Mouse (Mus musculus): Measurements from ENCODE around the gene Zfp414. TPM values are rescaled to one million over a fixed set of nuclear protein-coding genes. Genes with fewer than 3 reads are reported as not detected.

Zfp414 gene
- polyA plus RNA-seq, 1 experiment from 2014 or later = 111 TPM

DNA sequence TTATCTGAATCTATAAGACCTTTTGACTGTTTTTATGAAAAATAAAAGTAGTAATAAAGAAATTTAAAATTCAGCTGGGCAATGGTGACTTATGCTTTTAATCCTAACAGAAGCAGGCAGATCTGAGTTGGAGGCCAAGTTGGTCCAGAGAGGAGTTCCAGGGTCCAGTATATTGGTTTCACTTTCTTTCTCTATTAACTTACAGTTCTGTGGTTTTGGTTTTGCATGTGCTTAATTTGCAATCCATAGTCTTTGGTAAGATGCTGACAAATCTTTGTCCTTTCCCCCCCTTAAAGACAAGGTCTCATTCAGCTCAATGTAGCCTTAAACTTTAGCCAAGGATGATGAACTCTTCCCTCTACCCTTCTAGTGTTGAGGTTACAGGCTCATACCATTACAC, 49.9 kb downstream of the Zfp414 start:
- Histone ChIP-seq H3K4me3 (ENCODE audit: low read depth, low read length) (no peak overlapping the region), H3K36me3 (ENCODE audit: control insufficient read depth, insufficient read depth, low read length) (peaks cover 11% of the 10 kb centered on the region; the same call in 1 of the 2 replicates), H3K27me3 (ENCODE audit: control insufficient read depth, insufficient read depth, low read length) (no peaks in the 10 kb centered on the region), H3K9ac (replicated peaks; ENCODE audit: low read depth, low read length) (no peak overlapping the region), H3K4me1 (ENCODE audit: control insufficient read depth, insufficient read depth, low read length) (peaks cover 24% of the 10 kb centered on the region), H3K9me3 (ENCODE audit: control insufficient read depth, low read length) (no peaks in the 10 kb centered on the region), H3K27ac (ENCODE audit: low read depth, low read length) (no peak overlapping the region), H3K4me2 (ENCODE audit: low read depth, low read length) (no peak overlapping the region)
- ATAC-seq (ENCODE audit: low read depth) = no peak

Other genes with a start within 250 kb of the Zfp414 start
- 14.4 and 15.9 TPM in 2 replicates for gene Zfp101, start 234.4 kb upstream of the Zfp414 start, polyA plus RNA-seq (2014; fragmentation: Nextera tagmentation; extraction: Ambion mirVana)
- not detected in 2 replicates for gene Actl9, start 196.2 kb upstream of the Zfp414 start, polyA plus RNA-seq (2014; fragmentation: Nextera tagmentation; extraction: Ambion mirVana)
- 45.9 and 57.2 TPM in 2 replicates for gene Adamts10, start 104.9 kb upstream of the Zfp414 start, polyA plus RNA-seq (2014; fragmentation: Nextera tagmentation; extraction: Ambion mirVana)
- gene Myo1f, start 73.4 kb upstream of the Zfp414 start, polyA plus RNA-seq (2014; fragmentation: Nextera tagmentation; extraction: Ambion mirVana) = 1.0 and 2.8 TPM in 2 replicates
- gene Pram1, start 9.0 kb downstream of the Zfp414 start, polyA plus RNA-seq (2014; fragmentation: Nextera tagmentation; extraction: Ambion mirVana) = 0.68 and 0.71 TPM in 2 replicates
- gene Hnrnpm, start 57.8 kb downstream of the Zfp414 start, polyA plus RNA-seq (2014; fragmentation: Nextera tagmentation; extraction: Ambion mirVana) = 172 and 220 TPM in 2 replicates
- 69.1 and 73.5 TPM in 2 replicates for gene March2, start 89.6 kb downstream of the Zfp414 start, polyA plus RNA-seq (2014; fragmentation: Nextera tagmentation; extraction: Ambion mirVana)
- 449 and 532 TPM in 2 replicates for gene Rab11b, start 131.4 kb downstream of the Zfp414 start, polyA plus RNA-seq (2014; fragmentation: Nextera tagmentation; extraction: Ambion mirVana)
- gene Angptl4, start 152.7 kb downstream of the Zfp414 start, polyA plus RNA-seq (2014; fragmentation: Nextera tagmentation; extraction: Ambion mirVana) = 9.7 and 20.6 TPM in 2 replicates
- 40.1 and 42.1 TPM in 2 replicates for gene Kank3, start 181.4 kb downstream of the Zfp414 start, polyA plus RNA-seq (2014; fragmentation: Nextera tagmentation; extraction: Ambion mirVana)
- 550 and 584 TPM in 2 replicates for gene Rps28, start 195.5 kb downstream of the Zfp414 start, polyA plus RNA-seq (2014; fragmentation: Nextera tagmentation; extraction: Ambion mirVana)
- 529 and 591 TPM in 2 replicates for gene Ndufa7, start 195.5 kb downstream of the Zfp414 start, polyA plus RNA-seq (2014; fragmentation: Nextera tagmentation; extraction: Ambion mirVana)
- 52.1 and 54.1 TPM in 2 replicates for gene Cd320, start 214.0 kb downstream of the Zfp414 start, polyA plus RNA-seq (2014; fragmentation: Nextera tagmentation; extraction: Ambion mirVana)
- gene Gm7029, start 244.7 kb downstream of the Zfp414 start, polyA plus RNA-seq (2014; fragmentation: Nextera tagmentation; extraction: Ambion mirVana) = not detected in 2 replicates

Data from neural tube, embryonic 14.5 days (tissue).